Mouse (Mus musculus) natural killer cell, adult 2 months (primary cell): ENCODE results near the gene Plrg1.

Experiments used
- DNase-seq, 2 experiments: peaks; one replicate each; pipeline ENCODE4 v3.0.0; 2022; ENCODE audit warnings: low spot score in 2 of 2

The Plrg1 gene

DNA sequence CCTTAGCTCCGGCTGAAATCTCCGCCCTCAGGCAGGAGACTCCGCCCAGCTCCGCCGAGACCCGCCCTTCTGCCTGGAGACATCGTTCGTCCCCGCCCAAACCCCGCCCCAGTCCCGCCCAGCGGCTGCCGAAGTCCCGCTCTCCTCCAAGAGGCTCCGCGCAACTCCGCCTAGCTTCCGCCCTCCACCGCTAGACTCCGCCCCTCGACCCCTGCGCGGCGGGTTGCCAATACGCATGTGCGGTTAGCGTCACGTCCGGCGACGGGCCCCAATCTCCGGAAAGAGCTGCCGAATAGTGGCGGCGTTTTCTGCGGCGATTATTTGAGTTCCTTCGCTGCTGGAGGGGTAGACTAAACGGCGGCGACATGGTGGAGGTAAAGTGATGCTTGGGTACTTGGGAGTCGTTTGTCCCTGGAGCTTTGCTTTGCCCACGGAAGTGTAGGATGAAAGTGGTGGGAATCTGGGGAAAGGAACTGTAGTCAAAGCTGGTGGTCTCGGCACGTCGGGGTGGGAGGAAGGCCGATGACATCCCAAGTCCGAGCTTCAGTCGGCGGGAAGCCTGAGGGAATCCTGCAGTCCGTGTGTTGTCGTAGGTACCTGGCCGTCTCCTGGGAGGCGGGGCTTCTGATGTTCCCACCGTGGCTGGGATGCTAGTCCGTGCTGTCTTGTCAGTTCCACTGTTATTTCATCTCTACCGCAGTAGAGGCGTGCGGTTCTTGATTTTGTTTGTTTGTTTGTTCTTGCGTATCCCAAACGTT, at the start of gene Plrg1:
TSS of gene Plrg1 (plus strand) at position 242 of the 758 bp plus-strand sequence.
- DNase-seq, result peak; percentile 99

DNA sequence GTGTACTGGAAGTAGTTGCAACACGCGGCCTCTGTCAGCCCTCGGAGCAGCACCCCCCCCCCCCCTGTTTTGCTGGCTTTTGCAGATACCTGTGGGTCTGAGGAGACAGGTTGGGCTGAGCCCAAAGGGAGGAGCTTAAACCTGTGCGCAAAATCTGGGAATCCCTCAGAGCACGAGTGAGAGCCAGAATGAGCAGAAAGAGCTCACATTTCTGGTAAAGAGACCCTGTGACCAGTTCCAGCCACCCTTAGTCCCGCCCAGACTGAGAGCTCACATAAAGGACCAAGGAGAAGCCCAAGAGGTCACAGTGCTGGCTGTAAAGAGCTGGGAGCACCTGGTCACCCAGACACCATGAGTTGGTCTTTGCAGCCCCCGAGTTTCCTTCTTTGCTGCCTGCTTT, 47.8 kb upstream of the Plrg1 start, which contains the start of gene Fgg:
TSS of gene Fgg (plus strand) at position 168 of the 400 bp plus-strand sequence.
- no peak for DNase-seq

DNA sequence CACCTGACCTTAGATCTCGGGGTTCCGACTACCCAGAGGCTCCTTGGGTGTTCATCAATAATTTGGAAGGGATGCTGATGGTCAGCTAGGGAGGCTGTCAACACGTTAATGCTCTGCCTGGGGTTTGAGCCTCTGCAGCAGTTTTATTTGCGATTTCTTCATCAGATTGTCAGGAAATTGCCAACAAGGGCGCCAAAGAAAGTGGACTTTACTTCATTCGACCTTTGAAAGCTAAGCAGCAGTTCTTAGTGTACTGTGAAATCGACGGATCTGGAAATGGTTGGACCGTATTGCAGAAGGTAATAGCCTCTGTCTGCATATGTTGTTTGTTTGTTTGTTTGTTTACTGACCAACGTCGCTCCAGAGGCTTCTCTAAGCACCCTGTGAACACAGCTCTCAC, 45.0 kb upstream of the Plrg1 start:
- DNase-seq, result no peak

DNA sequence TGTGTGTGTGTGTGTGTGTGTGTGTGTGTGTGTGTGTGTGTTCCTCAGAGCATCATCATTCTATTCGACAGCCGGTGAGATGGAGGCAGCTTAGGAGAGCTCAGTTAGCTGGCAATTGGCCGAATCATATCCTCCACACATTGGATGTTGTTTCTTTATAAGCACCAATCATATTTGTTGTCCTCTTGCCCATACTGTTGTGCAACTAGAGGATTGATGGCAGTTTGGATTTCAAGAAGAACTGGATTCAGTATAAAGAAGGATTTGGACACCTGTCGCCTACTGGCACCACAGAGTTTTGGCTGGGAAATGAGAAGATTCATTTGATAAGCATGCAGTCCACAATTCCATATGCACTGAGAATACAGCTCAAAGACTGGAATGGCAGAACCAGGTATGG, 44.2 kb upstream of the Plrg1 start:
- no peak for DNase-seq

- no peak for DNase-seq
Measured at GRCm38 (mm10) chr3:83011565-83011964, 43.8 kb upstream of the Plrg1 start.

GRCm38 (mm10) chr3:83012636-83013035, 42.7 kb upstream of the Plrg1 start:
- no peak for DNase-seq

GRCm38 (mm10) chr3:83013951-83014350, 41.4 kb upstream of the Plrg1 start:
- DNase-seq, result no peak

DNA sequence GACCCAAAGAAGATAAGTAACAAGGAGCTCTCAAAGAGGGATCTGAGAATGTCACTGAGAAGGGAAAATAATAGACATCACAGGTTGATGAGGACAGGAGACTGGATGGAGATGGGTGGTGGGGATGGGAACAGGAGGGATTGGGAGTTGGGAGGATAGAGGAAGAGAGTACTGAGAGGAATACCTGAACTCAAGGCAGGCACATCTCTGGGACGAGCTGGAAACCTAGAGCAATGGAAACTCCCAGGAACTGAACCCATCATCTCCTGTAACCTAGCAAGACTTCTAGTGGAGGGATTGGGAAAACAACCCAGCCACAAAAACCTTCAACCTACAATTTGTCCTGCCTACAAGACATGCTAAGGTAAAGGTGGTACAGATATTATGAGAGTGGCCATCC, 39.1 kb upstream of the Plrg1 start:
- no peak for DNase-seq

GRCm38 (mm10) chr3:83020387-83020786, 34.9 kb upstream of the Plrg1 start:
- no peak for DNase-seq

DNA sequence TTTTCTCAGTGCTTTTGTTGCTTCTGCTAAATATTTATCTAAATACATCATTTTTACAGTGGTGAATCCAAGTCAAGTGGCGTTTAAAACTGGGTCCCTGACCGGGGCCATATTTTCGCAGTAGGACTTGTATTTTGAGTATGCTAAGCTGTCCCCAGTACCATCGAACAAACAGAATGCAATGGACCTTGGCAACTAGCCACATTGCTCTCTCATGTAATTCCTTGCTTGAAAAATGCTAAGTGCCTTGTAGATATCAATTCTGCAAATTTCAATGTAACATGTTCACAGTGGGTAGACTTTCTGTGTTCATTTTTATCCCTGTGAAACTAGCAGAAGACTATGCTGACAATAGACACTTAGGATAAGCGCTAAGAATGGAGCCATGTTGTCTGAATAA, 34.1 kb upstream of the Plrg1 start:
- DNase-seq, result no peak

DNA sequence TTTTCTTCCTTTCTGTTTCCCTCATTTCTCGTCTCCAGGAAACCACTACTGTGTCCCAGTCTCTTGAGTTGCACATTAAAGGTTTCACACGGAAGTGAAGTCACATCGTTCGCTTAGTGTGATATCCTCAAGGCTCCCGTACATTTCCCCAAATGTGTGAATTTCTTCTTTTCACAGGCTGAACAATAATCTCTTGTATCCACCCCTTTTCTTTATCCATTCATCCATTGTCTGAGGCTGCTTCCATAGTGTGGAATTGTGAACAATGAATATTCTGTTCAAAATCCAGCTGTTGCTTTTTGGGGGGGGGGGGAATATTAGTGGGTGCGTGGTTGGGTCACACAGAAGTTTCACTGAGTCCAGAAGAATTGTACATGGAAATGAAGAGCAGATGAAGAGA, 30.3 kb upstream of the Plrg1 start:
- no peak for DNase-seq

DNA sequence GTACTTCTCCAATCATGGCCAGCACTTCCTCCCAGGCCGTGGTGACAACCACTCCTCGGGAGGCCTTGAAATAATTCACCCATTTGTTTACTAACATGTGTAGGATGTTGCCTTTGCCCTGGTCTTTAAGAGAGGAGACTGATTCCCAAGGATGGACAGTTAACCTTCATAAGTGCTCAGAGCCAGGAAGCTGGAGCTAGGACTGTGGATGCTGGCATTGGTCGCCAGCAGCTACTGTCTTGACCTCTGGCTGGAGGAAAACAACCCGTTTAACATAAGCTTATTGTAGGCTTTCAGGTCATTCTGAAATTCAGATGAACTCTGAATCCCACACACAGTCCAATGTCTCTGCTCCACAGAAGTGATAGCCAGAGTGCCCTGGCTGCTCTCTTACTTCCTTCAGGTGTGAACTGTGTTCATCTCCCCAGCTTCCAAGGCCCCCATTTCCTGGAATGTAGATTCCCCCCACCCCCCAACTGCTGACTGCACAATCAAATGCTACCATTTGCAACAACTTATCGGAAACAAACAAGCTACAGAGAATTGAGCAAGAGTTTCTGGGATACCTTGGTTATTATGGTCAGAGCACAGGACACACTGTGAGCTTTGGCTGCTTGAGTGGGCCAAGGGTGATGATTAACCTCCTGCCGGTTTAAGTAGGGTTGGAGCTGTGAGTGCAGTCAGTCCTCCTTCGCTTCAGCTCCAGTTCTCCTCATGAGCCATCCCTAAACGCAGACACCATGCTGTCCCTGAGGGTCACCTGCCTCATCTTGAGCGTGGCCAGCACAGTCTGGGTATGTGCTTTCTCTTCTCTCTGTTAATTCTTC, 29.6 kb upstream of the Plrg1 start, which contains the start of gene Fga:
TSS of gene Fga (plus strand) at position 602 of the 827 bp plus-strand sequence.
- no peak for DNase-seq

GRCm38 (mm10) chr3:83027546-83028251, 27.6 kb upstream of the Plrg1 start:
- DNase-seq, result no peak

- DNase-seq, result no peak
Measured at GRCm38 (mm10) chr3:83030331-83030730, 25.0 kb upstream of the Plrg1 start.

DNA sequence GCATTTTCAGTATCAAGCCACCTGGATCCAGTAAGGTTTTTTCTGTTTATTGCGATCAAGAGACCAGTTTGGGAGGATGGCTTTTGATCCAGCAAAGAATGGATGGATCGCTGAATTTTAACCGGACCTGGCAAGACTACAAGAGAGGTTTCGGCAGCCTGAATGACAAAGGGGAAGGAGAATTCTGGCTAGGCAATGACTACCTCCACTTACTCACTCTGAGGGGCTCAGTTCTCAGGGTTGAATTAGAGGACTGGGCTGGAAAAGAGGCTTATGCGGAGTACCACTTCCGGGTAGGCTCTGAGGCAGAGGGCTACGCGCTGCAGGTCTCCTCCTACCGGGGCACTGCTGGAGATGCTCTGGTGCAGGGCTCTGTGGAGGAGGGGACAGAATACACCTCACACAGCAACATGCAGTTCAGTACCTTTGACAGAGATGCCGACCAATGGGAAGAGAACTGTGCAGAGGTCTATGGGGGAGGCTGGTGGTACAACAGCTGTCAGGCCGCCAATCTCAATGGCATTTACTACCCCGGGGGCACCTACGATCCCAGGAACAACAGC, 22.5 kb upstream of the Plrg1 start:
- DNase-seq, result no peak

- no peak for DNase-seq
Measured at GRCm38 (mm10) chr3:83033801-83034200, 21.5 kb upstream of the Plrg1 start.

DNA sequence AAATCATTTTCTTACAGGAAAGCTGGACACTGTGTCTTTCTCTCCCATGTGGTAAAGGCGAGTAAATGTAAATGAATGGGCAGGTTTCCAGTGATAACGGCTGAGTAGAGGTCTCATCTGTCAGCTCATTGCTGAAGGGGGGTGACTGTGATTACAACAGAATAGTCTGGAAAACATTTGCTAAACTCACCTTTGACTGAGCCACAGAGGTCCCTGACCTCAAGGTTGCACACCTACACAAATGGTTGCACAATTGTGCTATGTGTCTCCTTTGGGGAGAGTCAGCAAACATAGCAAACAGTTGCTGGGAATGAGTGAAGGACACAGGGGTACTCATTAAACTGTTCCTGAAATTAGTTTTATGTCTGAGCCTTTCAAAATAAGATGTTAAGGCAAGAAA, 16.5 kb upstream of the Plrg1 start:
- no peak for DNase-seq

DNA sequence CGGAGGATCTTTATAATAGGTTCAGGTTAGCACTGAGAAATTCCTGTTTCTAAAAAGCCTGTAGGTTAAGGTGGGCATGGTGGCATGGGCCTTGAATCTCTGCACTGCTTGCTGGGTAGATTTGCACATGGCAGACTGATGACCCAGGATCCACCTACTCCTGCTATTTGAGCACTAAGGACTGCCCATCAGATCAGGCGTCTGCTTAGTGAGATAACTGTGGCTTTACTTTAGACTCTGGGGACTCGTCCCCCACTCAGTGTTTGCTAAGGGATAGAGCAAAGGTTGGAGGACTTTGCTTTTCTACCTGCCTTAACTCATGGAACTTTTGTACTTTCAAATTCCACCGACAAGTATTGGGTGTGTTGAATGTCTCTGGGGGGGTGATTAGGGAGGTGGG, 15.7 kb upstream of the Plrg1 start:
- DNase-seq, result no peak

DNA sequence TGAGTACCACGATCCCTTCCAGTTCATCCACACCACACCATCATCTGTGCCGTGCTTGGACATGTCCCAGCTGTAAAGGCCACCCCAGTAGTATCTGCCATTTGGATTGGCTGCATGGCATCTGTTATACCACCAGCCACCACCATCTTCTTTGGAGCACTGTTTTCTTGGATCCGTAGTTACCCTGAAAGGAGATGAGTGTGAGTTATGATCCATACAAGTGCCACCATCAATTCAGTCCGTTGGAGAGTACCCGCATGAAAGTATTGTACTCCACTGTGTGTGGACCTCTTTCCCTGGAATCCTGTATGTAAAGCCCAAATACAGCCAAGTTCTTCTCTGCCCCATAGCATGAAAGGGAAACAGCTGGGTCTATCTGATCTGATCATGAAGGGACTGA, 12.9 kb upstream of the Plrg1 start:
- DNase-seq, result no peak

GRCm38 (mm10) chr3:83046649-83047048, 8.7 kb upstream of the Plrg1 start:
- no peak for DNase-seq

DNA sequence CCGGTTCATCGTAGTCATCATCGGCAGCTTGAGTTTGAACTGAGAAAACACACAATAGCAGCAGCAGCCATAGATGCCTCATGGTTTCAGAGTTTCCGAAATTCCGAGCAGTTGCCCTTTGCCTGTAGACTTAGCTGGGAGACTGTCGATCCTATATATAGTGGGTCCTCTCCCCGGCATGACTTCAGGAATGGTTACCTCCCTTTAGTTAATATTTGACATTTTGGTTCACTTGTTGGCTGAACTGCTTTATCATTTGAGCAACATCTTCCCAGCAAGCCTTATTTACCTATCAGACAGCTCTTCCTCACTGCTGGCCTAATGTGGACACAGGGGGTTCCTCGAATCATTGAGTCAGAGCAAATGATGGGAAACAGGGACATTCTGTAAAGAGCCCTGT, 5.6 kb upstream of the Plrg1 start, which contains the start of gene Fgb:
TSS of gene Fgb (minus strand) at position 184 of the 400 bp plus-strand sequence.
- no peak for DNase-seq

- DNase-seq, result no peak
Measured at GRCm38 (mm10) chr3:83050661-83051060, 4.7 kb upstream of the Plrg1 start.
